Mouse (Mus musculus): Measurements from ENCODE around the gene Gpx3.

The Gpx3 gene

DNA sequence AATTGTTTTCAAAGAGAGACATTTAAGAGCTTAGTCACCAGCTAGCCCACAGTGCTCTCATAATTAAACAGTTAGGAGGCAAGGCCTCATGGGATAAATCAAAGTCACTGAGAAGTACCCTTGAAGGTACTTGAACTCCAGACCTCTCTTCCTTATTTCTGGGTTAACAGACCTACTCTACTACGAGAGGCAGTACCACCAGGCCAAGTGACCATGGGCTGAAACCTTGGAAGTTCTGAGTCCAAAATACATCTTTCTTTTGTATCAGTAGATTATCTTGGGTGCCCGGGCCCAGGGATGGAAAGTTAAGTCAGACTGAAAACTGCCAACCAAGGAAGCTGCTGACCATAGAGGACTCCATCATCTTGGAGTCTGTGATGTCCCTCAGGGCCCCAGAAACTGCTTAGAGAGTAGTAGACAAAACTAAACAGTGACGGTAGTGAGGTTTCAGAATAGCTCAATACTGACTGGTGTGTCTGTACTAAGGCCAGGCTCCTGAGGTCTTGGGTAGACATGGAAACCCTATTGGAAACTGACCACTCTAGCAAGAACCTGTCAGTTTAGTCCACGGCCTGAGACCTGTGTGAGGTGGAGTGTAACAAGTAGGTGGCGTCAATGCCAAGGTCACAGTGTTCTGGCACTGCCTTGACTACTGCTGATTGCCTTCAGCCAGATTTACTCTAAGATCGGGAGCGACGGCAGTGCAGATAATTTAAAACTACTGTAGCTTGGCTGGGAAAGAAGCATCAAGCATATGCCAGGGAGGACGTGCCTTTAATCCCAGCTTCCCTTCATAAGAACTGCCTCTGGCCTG is 10.5 kb downstream of the Gpx3 start:
- no peak for DNase-seq (ENCODE audit: low spot score in 2 of 2)

DNA sequence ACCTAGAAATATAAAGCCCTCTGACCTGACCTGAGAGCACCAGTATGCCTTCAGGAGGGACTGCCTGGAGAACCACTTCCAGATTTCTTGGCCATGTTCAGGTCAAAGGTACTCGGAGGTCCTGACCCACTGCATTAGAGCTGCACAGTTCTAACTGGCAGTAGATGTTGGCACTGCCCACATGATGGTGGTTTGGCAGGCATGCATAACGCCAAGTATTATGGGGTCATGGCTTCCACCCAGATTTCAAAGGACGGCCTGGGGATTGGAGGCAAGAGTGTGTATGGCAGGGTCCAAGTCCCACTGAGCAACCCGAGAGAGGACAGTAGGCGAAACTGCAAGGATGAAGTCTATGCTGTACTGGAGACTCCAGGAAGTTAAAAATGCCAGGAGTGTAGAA is 11.6 kb downstream of the Gpx3 start:
- DNase-seq (ENCODE audit: low spot score in 2 of 2) = no peak

DNA sequence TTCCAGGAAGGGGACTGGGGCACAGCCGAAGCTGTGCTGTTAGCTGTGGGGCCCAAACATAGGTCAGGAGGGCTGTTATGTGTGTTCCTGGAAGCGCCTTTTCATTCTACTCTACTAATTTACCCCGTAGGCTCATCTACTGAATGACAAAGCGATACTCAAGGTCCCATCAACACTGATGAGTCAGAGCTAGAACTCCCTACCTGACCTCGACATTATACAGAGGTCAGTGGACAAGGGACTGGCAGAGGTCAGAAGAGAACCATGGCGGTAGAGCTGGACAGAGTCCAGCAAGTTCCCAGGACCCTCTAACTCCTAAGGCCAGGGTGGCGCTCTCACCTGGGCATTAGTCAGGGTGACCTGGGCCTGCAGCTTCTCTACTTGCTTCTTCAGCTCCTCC is 15.2 kb downstream of the Gpx3 start:
- no peak for DNase-seq (ENCODE audit: low spot score in 2 of 2)

DNA sequence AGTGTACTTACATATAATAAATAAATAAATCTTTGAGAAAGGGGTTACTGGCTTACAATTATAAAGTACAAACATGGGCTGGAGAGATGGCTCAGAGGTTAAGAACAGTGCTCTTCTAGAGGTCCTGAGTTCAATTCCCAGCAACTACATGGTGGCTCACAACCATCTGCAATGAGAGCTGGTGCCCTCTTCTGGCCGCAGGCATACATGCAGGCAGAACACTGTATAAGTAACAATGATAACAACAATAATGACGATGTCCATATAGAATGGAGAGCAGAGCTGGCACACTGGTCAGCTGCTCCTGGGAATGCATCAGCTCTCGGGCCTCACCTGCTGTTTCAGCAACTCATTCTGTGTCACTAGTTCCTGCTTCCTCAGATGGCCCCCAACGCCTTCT is 16.0 kb downstream of the Gpx3 start:
- no peak for DNase-seq (ENCODE audit: low spot score in 2 of 2)

DNA sequence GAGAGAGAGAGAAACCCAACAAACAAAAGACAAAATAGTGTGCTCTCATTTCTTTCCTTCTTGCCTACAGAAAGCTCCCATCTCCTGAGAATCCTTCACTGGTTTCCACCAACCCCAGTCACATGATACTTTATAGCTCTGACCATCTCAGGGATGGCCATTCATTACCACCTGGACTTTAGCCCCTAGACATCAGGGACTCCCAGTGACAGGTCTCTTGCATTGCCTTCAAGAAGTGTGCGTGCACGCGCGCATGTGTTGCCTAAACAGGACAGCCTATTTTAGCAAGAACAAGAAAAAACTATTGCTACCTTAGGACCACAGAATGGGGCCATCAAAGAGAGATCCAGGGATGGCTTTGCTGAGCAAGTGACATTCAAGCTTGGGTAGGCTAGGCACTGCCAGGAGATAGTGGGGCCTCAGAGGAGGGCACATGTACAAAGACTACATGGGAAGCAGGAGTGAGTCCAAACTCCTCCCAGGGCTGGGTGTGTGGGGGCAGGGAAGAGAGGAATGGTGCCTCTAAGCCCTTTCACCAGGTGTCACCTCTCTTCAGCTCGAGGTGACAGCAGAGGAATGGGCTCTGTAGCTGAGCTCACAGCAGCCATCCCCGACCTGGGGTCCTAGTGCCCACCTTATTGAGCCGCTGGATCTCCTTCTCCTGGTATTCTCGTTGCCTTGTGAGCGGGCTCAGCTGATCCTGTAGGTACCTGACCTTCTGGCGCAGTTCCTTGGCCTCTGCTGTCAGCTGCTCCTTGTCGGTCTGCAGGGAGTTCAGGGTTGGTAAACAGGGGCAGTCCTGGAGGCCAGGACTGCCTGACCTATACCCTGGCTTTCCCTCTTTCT is 18.1 kb downstream of the Gpx3 start:
- DNase-seq (ENCODE audit: low spot score in 2 of 2) = no peak

DNA sequence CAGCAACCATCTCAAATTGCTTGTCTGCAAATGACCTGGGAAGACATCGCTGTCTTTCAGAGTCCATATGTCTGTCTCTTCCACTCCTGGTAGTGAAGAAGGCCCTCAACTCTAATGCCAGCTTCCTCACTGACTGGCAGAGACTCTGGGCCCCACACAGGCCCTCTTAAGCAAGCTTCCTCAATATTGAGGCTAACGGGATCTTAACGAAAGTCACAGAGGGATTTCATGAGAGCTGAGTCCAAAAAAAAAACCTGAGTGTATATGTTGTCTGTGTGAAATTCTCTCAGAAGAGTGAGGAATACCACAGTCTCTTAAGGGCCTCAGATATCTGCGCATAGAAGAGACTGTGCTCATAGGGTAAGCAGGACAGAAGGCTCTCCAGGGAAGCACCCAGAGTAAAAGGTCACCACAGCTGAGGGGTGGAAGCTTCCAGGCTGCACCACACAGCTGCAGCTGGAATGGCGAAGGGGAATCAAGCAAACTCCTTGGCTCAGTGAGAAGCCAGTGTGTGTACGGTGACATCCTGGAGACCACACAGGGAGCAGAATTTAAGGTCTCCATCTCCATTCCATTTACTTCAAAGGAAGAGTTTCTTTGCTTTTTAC is 18.8 kb downstream of the Gpx3 start:
- no peak for DNase-seq (ENCODE audit: low spot score in 2 of 2)

DNA sequence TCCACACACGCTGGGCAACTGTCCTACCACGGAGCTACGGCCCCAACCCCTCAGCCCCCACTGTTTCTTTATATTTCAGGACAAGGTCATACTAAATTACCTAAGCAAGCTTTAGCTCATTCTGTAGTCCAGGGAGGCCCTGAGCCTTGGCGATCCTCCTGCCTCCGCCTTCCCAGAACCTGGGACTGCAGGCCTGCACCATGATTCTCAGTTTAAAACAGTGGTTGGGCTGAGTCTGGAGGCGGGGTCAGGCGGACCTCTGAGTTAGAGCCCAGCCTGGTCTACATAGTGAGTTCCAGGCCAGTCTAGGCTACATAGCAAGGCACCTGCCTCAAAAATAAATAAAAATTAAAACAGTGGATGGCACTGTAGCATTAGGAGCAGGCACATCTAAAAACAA is 19.5 kb downstream of the Gpx3 start:
- DNase-seq (ENCODE audit: low spot score in 2 of 2) = no peak

DNA sequence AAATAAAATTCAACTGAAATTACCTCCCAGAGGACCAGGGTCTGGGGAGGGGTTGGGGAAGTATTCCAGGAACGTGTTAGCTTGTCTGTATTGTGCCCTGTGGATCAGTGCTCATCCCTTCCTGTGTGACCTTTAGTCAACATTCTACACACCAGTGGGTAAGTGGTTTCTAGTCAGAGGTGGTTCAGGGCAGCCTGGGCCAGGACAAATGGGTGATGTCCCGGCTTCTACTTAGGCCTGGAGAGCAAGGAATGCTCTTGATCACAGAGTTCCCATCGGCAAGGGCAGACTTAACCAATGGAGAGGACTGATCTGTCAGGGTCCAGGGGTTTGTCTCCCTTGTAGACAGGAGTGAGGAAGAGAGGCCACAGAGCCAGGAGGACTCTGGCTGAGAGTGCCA is 20.2 kb downstream of the Gpx3 start:
- DNase-seq (ENCODE audit: low spot score in 2 of 2) = no peak

DNA sequence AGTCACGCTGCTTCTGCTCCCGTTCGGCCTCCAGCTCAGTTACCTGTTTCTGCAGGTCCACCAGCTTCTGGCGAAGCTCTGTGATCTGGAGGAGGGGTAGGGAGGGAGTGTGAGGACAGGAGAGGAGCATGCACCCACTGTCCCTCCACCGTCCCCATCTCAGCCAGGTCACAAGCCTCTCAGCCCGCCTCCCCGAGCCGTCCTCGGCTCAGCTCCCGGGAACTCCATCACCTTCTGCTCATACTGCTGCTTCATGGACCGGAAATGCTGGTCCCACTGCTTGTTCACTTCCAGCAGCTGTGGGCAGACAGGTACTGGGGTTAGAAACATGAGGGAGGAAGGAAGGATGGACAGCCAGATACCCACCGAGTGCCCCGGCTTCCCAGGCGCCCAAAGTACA is 21.9 kb downstream of the Gpx3 start:
- DNase-seq (ENCODE audit: low spot score in 2 of 2) = no peak

DNA sequence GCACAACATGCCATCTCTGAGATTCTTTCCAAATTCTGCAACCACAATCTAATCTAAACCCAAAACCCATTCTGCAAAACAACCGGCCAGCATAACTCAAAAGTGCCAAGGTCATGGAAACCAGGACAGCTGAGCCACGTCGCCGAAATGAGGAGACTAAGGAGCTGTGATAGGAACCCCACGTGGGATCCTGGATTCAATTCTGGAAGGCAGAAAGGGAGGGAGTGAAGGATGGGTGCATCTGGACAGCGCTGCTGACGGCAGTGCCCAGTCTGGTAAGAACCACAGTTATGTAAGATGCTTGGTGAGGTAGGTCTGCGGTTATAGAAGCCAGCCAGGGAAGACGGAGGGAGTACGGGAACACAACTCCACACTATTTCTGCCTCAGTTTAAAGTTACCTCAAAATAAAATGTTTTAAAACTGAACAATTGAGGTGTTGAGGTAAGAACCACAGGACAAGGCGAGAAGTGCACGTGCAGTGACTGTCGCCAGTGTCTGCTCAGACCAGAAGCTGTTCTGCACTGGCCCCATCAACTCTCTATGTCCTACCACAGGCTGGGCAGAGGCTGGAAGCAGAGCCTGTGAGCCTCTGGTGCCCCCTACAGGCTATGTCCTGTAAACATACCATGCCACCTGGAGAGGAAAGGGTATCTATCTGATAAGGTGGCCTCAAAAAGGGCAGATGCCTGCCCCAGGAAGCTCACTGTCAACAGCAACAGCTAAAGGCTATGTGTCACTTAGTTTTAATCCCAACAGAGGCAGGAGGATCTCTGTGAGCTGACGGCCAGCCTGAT is 25.3 kb downstream of the Gpx3 start:
- DNase-seq (ENCODE audit: low spot score in 2 of 2) = peak; percentile 30 to 70

DNA sequence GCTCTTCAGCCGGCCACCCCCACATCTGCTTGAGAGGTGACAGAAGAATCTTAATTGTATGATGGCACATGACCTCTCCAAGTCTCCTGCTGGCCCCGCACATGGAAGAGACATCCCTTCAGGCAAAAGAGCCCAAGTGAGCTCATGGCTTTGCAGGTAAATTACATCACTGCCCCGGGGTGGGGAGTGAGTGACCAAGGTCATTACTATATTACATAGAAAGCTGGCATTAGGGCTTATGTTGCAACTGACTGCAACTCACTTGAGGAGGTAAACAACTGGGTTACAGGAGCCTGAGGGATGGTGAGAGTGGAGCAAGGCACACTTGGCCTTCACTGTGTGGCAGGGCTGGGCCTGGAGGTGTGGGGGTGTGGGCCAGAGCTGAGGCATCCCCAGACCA is 26.0 kb downstream of the Gpx3 start:
- DNase-seq (ENCODE audit: low spot score in 2 of 2) = no peak

DNA sequence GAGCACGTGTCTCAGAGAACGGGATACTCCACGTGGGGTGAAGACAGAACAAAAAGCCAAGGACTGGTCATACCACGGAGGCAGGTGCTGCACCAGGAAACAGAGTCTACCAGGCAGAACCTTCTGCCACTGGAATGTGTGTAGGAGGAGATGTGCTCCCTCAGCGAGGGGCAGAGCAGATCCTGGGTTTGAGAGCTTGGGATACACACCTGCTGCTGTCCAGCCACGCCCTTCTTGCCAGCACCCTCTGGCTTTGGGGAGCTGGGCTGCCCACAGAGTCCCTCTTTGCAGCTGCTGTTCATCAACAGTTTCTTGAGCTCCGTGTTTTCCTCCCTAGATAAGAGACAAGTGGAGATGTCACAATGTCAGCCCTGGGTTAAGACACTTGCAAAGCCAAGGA is 26.6 kb downstream of the Gpx3 start:
- DNase-seq (ENCODE audit: low spot score in 2 of 2) = no peak

DNA sequence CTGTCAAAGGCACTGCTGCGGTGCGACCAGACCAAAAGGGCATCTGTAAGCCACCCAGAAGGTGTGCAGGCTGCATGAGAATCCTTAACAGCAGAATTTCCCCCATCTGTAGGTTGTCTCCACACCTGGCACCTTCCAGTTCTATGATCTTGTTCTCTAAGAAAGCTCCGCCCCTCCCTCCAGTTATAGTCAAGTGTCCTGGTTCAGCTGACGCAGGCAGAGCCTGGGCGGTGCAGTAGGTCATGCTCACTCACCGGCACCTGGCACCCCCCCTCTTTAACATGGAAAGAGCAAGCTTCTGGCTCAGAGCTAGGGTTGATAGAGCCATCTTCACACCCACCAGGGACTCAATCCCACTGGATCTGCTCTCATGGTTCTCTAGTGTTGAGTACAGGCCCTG is 27.0 kb downstream of the Gpx3 start:
- no peak for DNase-seq (ENCODE audit: low spot score in 2 of 2)

DNA sequence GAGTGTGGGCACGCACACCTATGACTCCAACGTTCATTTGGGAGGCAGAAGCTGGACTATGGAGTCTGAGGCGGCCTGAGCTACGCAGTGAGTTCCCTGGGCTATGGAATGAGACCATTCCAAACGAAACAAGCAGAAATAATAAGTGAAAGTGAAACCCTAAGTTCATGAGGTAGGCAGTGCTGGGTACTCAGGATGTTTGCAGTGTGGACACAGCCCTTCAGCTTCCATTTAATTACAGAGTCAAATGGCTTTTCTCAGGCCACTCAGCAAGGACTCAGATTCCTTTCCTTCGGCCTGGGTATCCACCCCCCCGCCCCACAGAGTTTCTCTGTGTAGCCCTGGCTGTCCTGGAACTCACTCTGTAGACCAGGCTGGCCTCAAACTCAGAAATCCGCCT is 27.5 kb downstream of the Gpx3 start:
- DNase-seq (ENCODE audit: low spot score in 2 of 2) = no peak

DNA sequence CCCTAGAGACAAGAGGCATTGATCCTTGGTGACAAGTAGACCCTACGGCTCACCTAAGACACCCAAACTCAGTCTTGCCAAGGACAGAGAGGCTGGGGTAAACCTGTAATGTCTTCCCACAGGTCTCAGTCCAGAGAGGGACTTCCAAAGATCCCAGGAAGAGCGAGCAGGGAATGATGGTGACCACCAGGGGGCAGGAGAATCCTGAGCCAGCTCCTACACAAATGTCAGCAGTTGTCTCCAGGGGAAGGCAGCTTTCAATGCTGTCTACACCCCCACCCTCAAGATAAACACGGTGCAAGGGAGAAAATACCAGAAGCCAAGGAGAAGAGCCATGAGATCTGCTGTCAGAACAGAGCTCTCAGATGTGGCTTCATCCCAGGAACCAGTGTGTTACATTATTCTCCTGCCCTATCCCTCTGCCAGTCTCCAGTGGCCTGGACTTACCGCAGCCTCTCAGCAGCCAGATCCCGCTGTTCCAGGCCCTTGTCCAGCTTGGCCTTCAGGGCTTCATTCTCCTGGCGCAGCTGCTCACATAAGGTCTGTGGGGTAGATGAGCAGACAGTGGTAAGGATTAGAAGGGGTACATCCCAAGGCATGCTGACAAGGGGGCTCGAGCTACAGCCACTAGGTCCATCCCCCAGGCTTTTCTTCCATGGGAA is 28.2 kb downstream of the Gpx3 start:
- peak in 1 of 2 experiments; percentile 29 for DNase-seq (ENCODE audit: low spot score in 2 of 2)

DNA sequence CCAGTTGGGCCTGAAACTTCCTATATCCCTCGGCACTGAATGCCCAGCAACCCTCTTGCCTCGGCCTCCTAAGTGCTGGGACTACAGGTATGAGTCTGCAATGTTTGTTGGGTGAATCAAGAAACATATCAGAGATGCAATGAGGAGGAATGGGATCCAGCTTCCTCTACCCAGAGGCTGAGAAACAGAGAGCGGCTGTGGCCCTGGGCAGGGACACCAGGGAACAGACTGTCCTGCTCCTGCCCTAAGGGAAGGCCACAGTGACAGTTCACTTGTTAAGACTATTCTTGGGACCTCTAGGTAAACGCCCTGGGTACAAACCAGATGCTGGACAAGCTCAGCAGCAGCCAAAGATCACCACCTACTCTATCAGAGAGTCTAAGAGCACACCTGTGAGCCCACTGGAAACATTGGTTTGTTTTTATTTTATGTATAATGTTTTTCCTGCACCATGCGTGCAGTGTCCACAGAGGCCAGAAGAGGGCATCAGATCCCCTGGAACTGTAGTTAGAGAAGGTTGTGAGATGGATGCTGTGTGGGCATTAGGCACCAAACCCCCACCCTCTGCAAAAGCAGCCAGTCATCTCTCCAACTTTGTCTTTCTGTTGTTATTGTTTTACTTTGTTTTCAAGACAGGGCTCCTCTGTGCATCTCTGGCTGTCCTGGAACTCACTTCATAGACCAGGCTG is 29.3 kb downstream of the Gpx3 start:
- DNase-seq (ENCODE audit: low spot score in 2 of 2) = peak; percentile 30 to 68

DNA sequence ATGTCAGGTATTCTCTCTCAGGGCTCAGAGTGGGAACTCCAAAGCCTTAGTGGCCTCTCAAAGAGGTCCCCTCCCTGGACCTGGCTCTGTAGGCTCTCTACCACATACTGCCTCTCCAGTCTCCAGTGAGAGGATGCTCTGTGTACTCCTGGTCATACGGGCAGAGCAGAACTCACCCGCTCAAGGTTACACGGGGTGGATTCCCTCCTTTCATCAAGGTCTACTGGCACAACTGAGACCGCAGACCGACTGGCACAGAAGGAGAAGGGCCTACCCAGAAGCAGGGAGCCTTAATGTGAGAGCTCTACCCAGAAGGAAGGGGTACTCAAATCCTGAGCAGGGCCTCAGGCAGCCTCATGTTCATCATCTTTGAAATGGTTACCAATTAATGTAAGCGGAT is 30.3 kb downstream of the Gpx3 start:
- DNase-seq (ENCODE audit: low spot score in 2 of 2) = no peak

DNA sequence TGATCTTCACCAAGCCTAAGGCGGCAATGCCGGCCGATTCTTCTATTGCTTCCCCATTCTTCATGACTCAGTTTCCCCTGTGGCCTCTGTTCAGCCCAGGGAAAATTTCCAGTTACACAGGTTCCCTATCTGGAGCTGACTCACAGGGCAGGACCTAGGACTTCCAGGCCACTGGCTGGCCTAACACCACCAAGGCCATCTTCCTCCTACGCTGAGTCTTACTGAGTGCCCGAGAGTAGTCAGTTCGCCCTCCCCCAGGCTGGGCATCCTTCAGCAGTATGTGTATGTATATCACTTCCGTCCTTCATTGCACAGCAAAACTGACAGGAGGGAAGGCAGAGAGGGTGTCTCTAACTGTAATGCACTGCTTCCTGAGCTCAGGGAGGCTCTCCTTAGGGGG is 31.9 kb downstream of the Gpx3 start:
- no peak for DNase-seq (ENCODE audit: low spot score in 2 of 2)

DNA sequence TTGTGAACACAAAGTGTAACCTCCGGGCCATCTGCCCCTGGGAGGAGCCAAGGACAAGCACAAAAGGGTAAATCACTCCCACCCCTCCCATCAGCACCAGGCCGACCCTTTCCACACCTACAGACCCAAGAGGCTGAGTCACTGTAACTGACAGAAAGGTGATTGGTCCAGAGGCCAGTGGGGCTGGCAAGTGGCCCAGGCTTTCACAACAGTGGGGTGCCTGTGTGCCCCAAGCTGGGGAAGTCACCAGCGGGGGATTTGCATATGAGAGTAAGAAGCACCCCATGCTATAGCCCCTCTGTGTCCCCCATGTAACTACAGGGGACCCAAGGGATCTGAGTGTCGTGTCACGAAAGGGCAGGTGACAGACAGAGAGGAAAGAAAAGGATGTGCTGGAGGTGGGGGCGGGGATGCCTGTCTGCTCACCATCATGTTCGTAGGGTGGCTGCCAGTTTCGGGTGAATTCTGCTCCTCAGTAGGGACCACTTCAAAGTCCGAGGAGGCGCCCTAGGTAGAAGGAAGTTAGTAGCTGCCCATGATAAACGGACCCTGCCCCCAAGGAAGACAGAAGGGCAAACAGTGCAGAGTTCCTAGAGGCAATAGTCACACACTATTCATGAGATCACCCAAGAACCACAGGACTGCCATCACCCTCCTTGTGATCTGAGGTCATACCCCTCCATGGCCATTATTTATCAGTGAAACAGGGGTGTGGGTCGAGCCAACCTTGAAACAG is 34.0 kb downstream of the Gpx3 start:
- DNase-seq (ENCODE audit: low spot score in 2 of 2) = no peak

DNA sequence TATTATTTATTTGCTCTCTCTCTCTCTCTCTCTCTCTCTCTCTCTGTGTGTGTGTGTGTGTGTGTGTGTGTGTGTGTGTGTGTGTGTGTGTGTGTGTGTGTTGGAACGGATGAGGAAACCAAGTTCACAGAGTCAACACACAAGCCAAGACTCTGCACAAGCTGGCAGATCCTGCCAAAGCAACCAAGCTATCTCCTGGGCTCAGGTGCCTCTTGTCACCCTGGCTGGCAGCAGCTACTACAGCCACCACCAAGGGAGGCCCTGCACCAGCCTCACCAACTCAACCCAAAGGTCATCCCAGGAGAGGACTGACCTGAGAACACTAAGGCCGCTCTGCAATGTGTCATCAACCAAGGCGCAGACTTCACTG is 34.5 kb downstream of the Gpx3 start:
- no peak for DNase-seq (ENCODE audit: low spot score in 2 of 2)
